Mouse (Mus musculus) cerebellum, adult 2 months (tissue): ENCODE results near the gene Tmem9.

Experiments
- CTCF ChIP-seq: fragments of 200-500 bp; IDR thresholded peaks from 2 replicates; pipeline ENCODE4 v1.5.1; 2011; ENCODE audit warnings: low read depth, mild to moderate bottlenecking, control low read depth, low read length, moderate library complexity, borderline replicate concordance; ENCODE audit not compliant: insufficient read depth
- POLR2A ChIP-seq: fragments of 200-500 bp; IDR thresholded peaks from 2 replicates; pipeline ENCODE4 v1.6.1; 2011; ENCODE audit warnings: low read length, control low read depth, borderline replicate concordance; ENCODE audit not compliant: insufficient read depth

DNA sequence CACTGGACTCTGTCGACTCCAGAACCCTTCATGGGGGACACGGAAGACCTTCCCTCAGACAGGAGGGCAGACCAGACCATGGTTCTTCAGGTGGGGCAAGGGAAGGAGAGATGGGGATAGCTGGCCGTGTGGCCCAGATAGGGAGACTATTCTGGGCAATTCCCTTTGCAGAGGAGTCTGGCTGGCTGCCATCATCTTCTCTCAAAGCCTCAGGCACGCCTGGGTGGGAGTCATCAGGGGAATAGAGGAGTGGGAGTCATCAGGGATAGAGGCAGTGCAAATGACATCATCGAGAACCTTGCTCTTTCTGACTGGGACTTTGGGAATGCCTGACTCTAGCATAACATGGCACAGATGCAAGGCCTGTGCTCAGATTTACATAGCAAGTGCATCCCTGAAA, 56.0 kb downstream of the Tmem9 start:
- TF ChIP-seq CTCF (no peak), POLR2A (no peak)
